Mouse (Mus musculus) embryonic facial prominence, embryonic 11.5 days (tissue): Measurements from ENCODE around the gene Rfx8. TPM values are rescaled to one million over a fixed set of nuclear protein-coding genes. Genes with fewer than 3 reads are reported as not detected.

ENCODE experiments used
- ATAC-seq: fragments of 200-750 bp; cut with Nextera tagmentation; replicated peaks from 2 replicates; pipeline ENCODE4 v1.8.0; 2017; ENCODE audit warnings: low read depth; ENCODE audit not compliant: insufficient number of reproducible peaks, low FRiP score, low TSS enrichment
- DNase-seq: peaks from one replicate; pipeline ENCODE4 v3.0.0-alpha.2; 2015; ENCODE audit warnings: low spot score
- H3K27ac ChIP-seq: fragments of 300-500 bp; sonication (generic); replicated peaks from 2 replicates; pipeline ENCODE4 v1.5.1; 2014; ENCODE audit warnings: mild to moderate bottlenecking, low read depth, low read length, control low read depth
- H3K27me3 ChIP-seq: fragments of 300-500 bp; sonication (generic); 2 replicates; pipeline ENCODE4 v1.6.1; 2014; ENCODE audit warnings: mild to moderate bottlenecking, low read length, moderate library complexity, mixed read lengths; ENCODE audit not compliant: control insufficient read depth, insufficient read depth
- H3K36me3 ChIP-seq: fragments of 300-500 bp; sonication (generic); replicated peaks from 2 replicates; pipeline ENCODE4 v1.6.1; 2014; ENCODE audit warnings: low read depth, mild to moderate bottlenecking, low read length, moderate library complexity, mixed read lengths; ENCODE audit not compliant: control insufficient read depth, insufficient read depth
- H3K4me1 ChIP-seq: fragments of 300-500 bp; sonication (generic); 2 replicates; pipeline ENCODE4 v1.6.1; 2014; ENCODE audit warnings: low read length, mixed read lengths; ENCODE audit not compliant: control insufficient read depth, insufficient read depth
- H3K4me2 ChIP-seq: fragments of 300-500 bp; sonication (generic); 2 replicates; pipeline ENCODE4 v1.6.1; 2014; ENCODE audit warnings: low read depth, mild to moderate bottlenecking, control low read depth, low read length, moderate library complexity
- H3K4me3 ChIP-seq: fragments of 300-500 bp; sonication (generic); 2 replicates; pipeline ENCODE4 v1.5.1; 2014; ENCODE audit warnings: low read depth, low read length, control low read depth
- H3K9ac ChIP-seq: fragments of 300-500 bp; sonication (generic); replicated peaks from 2 replicates; pipeline ENCODE4 v1.6.1; 2014; ENCODE audit warnings: mild to moderate bottlenecking, control low read depth, low read length
- H3K9me3 ChIP-seq: fragments of 300-500 bp; sonication (generic); replicated peaks from 2 replicates; pipeline ENCODE4 v1.6.1; 2016; ENCODE audit warnings: mild to moderate bottlenecking, low read length, inconsistent platforms, mixed read lengths; ENCODE audit not compliant: control insufficient read depth
- WGBS: fragments of 180-500 bp; shearing (Covaris S2); extraction: QIAGEN DNeasy Blood & Tissue Kit; methylation state at CpG from one replicate; pipeline ENCODE4 v1.1.7; 2014; 5-methylcytosine and 5-hydroxymethylcytosine counted together
- polyA plus RNA-seq: library from polyadenylated mRNA; unstranded; fragments of >200 nt; fragmentation: Nextera tagmentation; extraction: Ambion mirVana; gene quantifications from 2 replicates; pipeline ENCODE4 v1.2.1, GENCODE M21; 2014

Gene Rfx8
- polyA plus RNA-seq, 1 experiment from 2014 or later: 2.1 TPM

DNA sequence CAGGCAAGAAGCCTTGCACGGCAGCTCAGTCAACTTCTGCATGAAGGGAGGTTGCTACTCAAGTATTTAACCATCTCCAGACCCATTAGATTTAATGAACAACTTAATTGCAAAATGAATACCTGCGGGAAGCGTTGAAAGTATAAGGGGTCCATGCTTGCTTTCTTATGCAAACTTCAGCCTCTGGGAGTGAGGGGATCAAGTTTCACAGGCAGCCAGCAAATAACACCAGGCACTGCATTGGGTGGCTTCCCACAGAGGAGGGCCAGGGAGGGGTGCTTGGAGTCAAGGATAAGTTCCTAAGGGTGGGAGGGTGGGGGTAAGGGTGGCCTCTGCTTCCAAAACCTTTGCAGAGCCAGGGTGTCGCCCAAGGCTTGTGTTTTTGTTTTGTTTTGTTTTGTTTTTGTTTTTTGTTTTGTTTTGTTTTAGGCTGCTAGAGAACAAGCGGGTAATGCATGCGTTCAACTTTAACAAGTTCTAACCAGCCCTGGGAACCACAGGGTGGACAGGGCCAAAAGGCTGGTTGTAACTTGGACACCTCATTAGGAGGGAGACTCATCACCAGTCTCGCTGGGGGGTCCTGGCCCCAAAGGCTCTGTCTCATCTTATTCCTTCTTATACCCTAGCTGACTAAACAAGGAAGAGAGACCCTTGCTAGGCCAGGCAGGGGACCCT, 20.1 kb downstream of the Rfx8 start:
- WGBS: 11% methylated on average over 7 of the region's 7 CpGs
- Histone ChIP-seq H3K9ac (peak overlapping the region; percentile 39; the same call in 1 of the 2 replicates), H3K27ac (peak overlapping the region; percentile 20; the same call in 1 of the 2 replicates), H3K4me2 (peak overlapping the region; percentile 19), H3K4me3 (no peak overlapping the region), H3K4me1 (peaks cover 14% of the 10 kb centered on the region), H3K27me3 (no peaks in the 10 kb centered on the region), H3K36me3 (no peaks in the 10 kb centered on the region), H3K9me3 (no peaks in the 10 kb centered on the region)
- ATAC-seq: 0 out of 2 replicates have a peak, but pooled peaks have one; percentile 54
- peak; percentile 66 for DNase-seq

DNA sequence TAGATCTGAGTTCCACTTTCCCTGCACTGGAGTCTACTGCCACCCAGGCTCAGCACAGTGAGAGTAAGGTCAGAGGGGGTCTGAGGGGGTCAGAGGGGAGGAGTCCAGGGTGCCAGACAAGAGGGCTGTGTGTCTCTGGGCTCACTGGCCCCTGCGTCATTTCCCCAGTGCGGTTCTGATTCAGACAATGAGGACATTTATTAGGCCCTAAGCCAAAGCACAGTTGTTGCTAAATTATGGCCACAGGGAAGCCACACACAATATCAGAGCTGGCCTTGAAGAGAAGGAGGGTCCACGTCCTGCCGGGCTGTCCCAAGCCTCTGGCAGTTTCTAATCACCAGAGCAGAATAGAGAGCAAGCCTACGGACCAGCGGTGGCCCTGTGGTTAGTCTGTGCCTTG, 22.3 kb downstream of the Rfx8 start:
- Histone ChIP-seq H3K27ac (no peak overlapping the region), H3K36me3 (no peaks in the 10 kb centered on the region), H3K4me2 (no peak overlapping the region), H3K4me3 (no peak overlapping the region), H3K9ac (no peak overlapping the region), H3K9me3 (no peaks in the 10 kb centered on the region), H3K27me3 (no peaks in the 10 kb centered on the region), H3K4me1 (peaks cover 14% of the 10 kb centered on the region)
- DNase-seq (no peak), ATAC-seq (no peak)
- 33% methylated on average over 6 of the region's 6 CpGs for WGBS

DNA sequence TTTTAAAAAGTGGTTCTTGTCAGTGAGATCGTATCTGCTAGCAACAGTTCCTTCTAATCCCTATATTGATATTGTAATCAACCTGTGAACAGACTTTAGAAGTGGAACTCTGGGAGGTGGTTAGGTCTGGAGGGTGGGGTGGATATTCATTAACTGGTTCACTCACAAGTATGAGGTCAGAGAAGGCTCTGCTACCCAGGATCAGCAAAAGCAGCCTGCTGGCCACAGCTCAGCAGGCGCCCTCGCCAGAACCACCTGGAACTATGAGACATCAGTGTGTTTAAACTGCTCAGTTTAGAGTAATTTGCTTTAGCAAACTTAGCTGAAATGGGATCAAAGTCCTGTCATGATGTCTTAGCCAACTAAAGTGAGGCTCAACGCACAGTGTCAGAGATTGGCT, 25.6 kb downstream of the Rfx8 start:
- H3K36me3 ChIP-seq: no peaks in the 10 kb centered on the region
- H3K9ac ChIP-seq: no peak overlapping the region
- no peak overlapping the region for H3K4me3 ChIP-seq
- no peaks in the 10 kb centered on the region for H3K9me3 ChIP-seq
- H3K4me1 ChIP-seq: no peaks in the 10 kb centered on the region
- no peak for DNase-seq
- 58% methylated on average over 4 of the region's 4 CpGs for WGBS
- no peak overlapping the region for H3K27ac ChIP-seq
- H3K4me2 ChIP-seq: no peak overlapping the region
- ATAC-seq: no peak
- no peaks in the 10 kb centered on the region for H3K27me3 ChIP-seq

GRCm38 (mm10) chr1:39694756-39695155, 26.0 kb downstream of the Rfx8 start:
- no peaks in the 10 kb centered on the region for H3K27me3 ChIP-seq
- DNase-seq (no peak), ATAC-seq (no peak)
- 66% methylated on average over 7 of the region's 7 CpGs for WGBS
- H3K9me3 ChIP-seq: no peaks in the 10 kb centered on the region
- H3K9ac ChIP-seq: no peak overlapping the region
- no peak overlapping the region for H3K27ac ChIP-seq
- no peak overlapping the region for H3K4me2 ChIP-seq
- H3K4me3 ChIP-seq: no peak overlapping the region
- no peaks in the 10 kb centered on the region for H3K4me1 ChIP-seq
- no peaks in the 10 kb centered on the region for H3K36me3 ChIP-seq

GRCm38 (mm10) chr1:39691974-39692373, 28.8 kb downstream of the Rfx8 start:
- no peak for ATAC-seq
- H3K9ac ChIP-seq: no peak overlapping the region
- H3K4me1 ChIP-seq: no peaks in the 10 kb centered on the region
- H3K4me3 ChIP-seq: no peak overlapping the region
- no peak overlapping the region for H3K27ac ChIP-seq
- no peaks in the 10 kb centered on the region for H3K36me3 ChIP-seq
- no peaks in the 10 kb centered on the region for H3K9me3 ChIP-seq
- DNase-seq: no peak
- H3K4me2 ChIP-seq: no peak overlapping the region
- H3K27me3 ChIP-seq: no peaks in the 10 kb centered on the region
- WGBS: 74% methylated on average over 3 of the region's 3 CpGs

DNA sequence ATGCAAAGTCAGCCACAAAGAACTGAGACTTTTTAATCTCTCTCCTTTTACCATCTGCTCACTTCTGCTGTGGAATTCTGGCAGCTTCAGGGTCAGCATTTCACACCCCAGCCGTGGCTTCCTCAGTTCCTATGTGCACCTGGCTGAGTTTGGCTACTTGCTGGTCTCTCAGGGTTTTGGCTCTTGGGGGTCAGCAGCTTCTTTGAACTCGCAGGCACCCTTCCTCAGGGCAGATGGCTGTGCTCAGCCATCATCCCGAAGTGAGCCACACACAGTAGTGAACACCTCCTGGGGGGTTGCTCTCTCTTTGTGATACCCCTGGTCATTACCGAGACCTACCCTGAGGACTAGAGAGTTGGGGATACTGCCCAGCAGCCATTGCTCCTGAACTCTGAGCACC, 29.7 kb downstream of the Rfx8 start:
- Histone ChIP-seq H3K9me3 (no peaks in the 10 kb centered on the region), H3K27me3 (no peaks in the 10 kb centered on the region), H3K9ac (no peak overlapping the region), H3K36me3 (no peaks in the 10 kb centered on the region), H3K4me1 (no peaks in the 10 kb centered on the region), H3K4me2 (no peak overlapping the region), H3K4me3 (no peak overlapping the region), H3K27ac (no peak overlapping the region)
- DNase-seq (no peak), ATAC-seq (no peak)
- 49% methylated on average over 4 of the region's 4 CpGs for WGBS

- 72% methylated on average over 6 of the region's 6 CpGs for WGBS
- ATAC-seq: no peak
- Histone ChIP-seq H3K27me3 (no peaks in the 10 kb centered on the region), H3K4me3 (no peak overlapping the region), H3K4me1 (no peaks in the 10 kb centered on the region), H3K9me3 (no peaks in the 10 kb centered on the region), H3K36me3 (no peaks in the 10 kb centered on the region), H3K4me2 (no peak overlapping the region), H3K27ac (no peak overlapping the region), H3K9ac (no peak overlapping the region)
- no peak for DNase-seq
Measured at GRCm38 (mm10) chr1:39688573-39688972, 32.2 kb downstream of the Rfx8 start.

- no peak for DNase-seq
- Histone ChIP-seq H3K9me3 (no peaks in the 10 kb centered on the region), H3K4me2 (no peak overlapping the region), H3K36me3 (no peaks in the 10 kb centered on the region), H3K4me1 (no peaks in the 10 kb centered on the region), H3K4me3 (no peak overlapping the region), H3K27me3 (no peaks in the 10 kb centered on the region), H3K9ac (no peak overlapping the region), H3K27ac (no peak overlapping the region)
- no peak for ATAC-seq
- 55% methylated on average over 9 of the region's 9 CpGs for WGBS
Measured at GRCm38 (mm10) chr1:39687279-39687678, 33.5 kb downstream of the Rfx8 start.
